Mouse (Mus musculus) midbrain, embryonic 15.5 days (tissue): ENCODE results near the gene Cfap126. TPM values are rescaled to one million over a fixed set of nuclear protein-coding genes. Genes with fewer than 3 reads are reported as not detected.

ENCODE experiments used
- ATAC-seq: fragments of 200-750 bp; cut with Nextera tagmentation; replicated peaks from 2 replicates; pipeline ENCODE4 v1.8.0; 2017; ENCODE audit warnings: moderate TSS enrichment
- H3K27ac ChIP-seq: fragments of 300-500 bp; sonication (generic); 2 replicates; pipeline ENCODE4 v1.5.1; 2015; ENCODE audit warnings: mild to moderate bottlenecking, inconsistent platforms
- H3K27me3 ChIP-seq: fragments of 300-500 bp; sonication (generic); replicated peaks from 2 replicates; pipeline ENCODE4 v1.6.1; 2015; ENCODE audit warnings: inconsistent platforms
- H3K36me3 ChIP-seq: fragments of 300-500 bp; sonication (generic); replicated peaks from 2 replicates; pipeline ENCODE4 v1.6.1; 2015; ENCODE audit warnings: inconsistent platforms
- H3K4me1 ChIP-seq: fragments of 300-500 bp; sonication (generic); 2 replicates; pipeline ENCODE4 v1.6.1; 2015; ENCODE audit warnings: inconsistent platforms
- H3K4me2 ChIP-seq: fragments of 300-500 bp; sonication (generic); 2 replicates; pipeline ENCODE4 v1.6.1; 2015; ENCODE audit warnings: inconsistent platforms, mild to moderate bottlenecking, moderate library complexity
- H3K4me3 ChIP-seq: fragments of 300-500 bp; sonication (generic); 2 replicates; pipeline ENCODE4 v1.5.1; 2015; ENCODE audit warnings: mild to moderate bottlenecking, inconsistent platforms
- H3K9ac ChIP-seq: fragments of 300-500 bp; sonication (generic); 2 replicates; pipeline ENCODE4 v1.6.1; 2015; ENCODE audit warnings: mild to moderate bottlenecking, inconsistent platforms
- H3K9me3 ChIP-seq: fragments of 300-500 bp; sonication (generic); 2 replicates; pipeline ENCODE4 v1.6.1; 2016; ENCODE audit warnings: inconsistent platforms
- WGBS: fragments of 180-500 bp; shearing (Covaris S2); methylation state at CpG from one replicate; pipeline ENCODE4 v1.1.7; 2015; ENCODE audit warnings: mixed read lengths; 5-methylcytosine and 5-hydroxymethylcytosine counted together
- polyA plus RNA-seq: library from polyadenylated mRNA; unstranded; fragments of >200 nt; fragmentation: Nextera tagmentation; extraction: Ambion mirVana; gene quantifications from 2 replicates; pipeline ENCODE4 v1.2.1, GENCODE M21; 2015

Gene Cfap126
- polyA plus RNA-seq, 1 experiment from 2014 or later: 6.5 TPM

DNA sequence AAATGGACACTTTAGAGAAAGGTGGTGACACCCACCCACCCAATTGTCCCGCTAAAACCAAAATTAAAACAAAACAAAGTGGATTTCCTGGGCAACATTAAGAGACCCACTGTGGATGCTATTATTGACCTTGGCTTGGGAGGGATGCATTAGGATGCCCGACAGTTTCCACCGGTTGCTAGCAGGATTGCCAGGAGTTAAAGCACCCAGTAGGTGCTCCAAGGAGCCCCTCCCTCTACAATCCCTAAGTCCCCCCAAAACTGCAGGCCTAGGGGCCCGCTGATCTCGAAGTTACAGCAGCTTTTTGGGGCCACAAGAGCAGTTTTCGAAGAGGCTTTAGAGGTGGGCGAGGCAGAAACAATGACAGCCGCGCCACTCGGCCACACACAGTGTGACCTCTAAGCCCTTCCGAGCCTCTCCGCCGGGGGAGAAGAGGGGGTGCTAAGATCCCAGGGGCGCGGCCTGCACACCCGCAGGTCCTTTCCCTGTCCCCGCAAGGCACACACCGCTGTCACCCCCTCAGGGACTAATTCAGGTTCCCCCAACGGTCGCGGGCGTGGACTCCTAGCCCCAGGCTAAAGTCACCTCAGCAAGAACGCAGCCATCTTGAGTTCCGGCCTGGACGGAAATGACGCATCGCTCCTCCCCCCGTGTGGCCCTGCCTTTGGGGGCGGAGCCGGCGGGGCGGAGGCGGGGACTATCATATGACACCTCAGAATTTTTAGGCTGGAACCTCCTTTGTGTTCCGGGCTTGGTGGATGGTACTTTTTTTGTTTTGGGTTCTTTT lies 36.4 kb downstream of the Cfap126 start, which contains the start of the genes Sdhc and Mpz:
TSS of gene Sdhc (minus strand) at position 630 of the 787 bp plus-strand sequence.
TSS of gene Mpz (plus strand) at position 738 of the 787 bp plus-strand sequence.
- ATAC-seq: peak; percentile 98
- Histone ChIP-seq H3K36me3 (no peaks in the 10 kb centered on the region), H3K9ac (peak within 1 kb of the TSS; percentile 84), H3K4me3 (peak within 1 kb of the TSS; percentile 83), H3K27ac (peak within 1 kb of the TSS; percentile 85), H3K4me1 (peaks cover 22% of the 10 kb centered on the region), H3K4me2 (peak within 1 kb of the TSS; percentile 86), H3K27me3 (no peaks in the 10 kb centered on the region; the same call in 1 of the 2 replicates), H3K9me3 (no peaks in the 10 kb centered on the region)
- under 1% methylated on average over 34 of the region's 34 CpGs for WGBS

DNA sequence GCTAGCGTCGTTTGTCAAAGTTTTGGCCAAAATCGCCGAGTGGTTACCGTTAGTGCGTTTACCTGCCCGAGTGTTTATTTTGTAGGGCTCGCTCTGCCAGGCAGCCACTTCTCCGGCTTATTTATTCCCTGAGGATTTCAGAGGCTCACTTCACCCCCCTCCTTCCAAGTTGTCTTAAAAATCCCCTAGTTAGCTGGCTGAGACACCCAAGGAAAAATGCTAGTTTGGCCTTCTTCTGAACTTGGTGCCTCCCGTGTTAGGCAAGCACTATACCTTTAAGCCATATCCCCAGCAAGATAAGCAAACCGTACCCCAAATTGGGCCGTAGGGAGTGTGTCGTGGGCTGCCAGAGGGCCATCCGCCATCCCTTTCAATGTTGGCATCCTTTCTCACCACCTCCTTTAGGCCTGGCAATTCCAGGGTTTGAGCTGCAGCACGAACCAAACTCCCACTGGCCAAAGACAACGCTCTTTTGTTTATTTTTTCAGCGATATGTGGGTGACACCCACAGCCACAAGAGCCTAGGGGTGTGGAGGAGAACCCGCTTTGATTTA lies 37.2 kb downstream of the Cfap126 start:
- H3K9me3 ChIP-seq: no peaks in the 10 kb centered on the region
- peak overlapping the region; percentile 83 for H3K4me3 ChIP-seq
- peak overlapping the region; percentile 86 for H3K4me2 ChIP-seq
- H3K9ac ChIP-seq: peak overlapping the region; percentile 84
- peak overlapping the region; percentile 85 for H3K27ac ChIP-seq
- no peaks in the 10 kb centered on the region; the same call in 1 of the 2 replicates for H3K27me3 ChIP-seq
- H3K4me1 ChIP-seq: peaks cover 22% of the 10 kb centered on the region
- no peaks in the 10 kb centered on the region for H3K36me3 ChIP-seq
- 7% methylated on average over 18 of the region's 18 CpGs for WGBS
- ATAC-seq: peak; percentile 62

DNA sequence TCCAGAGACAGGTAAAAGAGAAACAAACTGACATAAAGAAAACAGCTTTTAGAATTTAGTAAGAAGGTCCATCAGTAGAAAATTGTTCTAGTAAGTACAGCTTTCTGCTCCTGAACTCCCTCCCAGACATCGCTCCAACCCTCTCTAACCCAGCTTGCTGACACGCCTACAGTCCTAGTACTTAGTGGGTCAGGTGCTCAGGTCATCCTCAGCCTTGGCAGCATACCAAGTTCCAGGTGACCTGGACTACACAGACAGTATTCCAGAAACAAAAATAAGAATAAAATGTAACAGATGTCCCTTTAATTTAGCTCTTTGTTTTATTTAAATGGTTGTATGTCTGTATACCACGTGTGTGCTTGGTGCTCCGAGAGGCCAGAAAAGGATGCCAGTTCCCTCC lies 38.2 kb downstream of the Cfap126 start:
- H3K4me3 ChIP-seq: no peak overlapping the region
- no peaks in the 10 kb centered on the region for H3K36me3 ChIP-seq
- H3K27me3 ChIP-seq: no peaks in the 10 kb centered on the region; the same call in 1 of the 2 replicates
- no peak overlapping the region for H3K4me2 ChIP-seq
- no peak overlapping the region for H3K9ac ChIP-seq
- H3K4me1 ChIP-seq: peaks cover 22% of the 10 kb centered on the region
- ATAC-seq: no peak
- H3K27ac ChIP-seq: no peak overlapping the region
- no peaks in the 10 kb centered on the region for H3K9me3 ChIP-seq
- 85% methylated on average over 4 of the region's 4 CpGs for WGBS

DNA sequence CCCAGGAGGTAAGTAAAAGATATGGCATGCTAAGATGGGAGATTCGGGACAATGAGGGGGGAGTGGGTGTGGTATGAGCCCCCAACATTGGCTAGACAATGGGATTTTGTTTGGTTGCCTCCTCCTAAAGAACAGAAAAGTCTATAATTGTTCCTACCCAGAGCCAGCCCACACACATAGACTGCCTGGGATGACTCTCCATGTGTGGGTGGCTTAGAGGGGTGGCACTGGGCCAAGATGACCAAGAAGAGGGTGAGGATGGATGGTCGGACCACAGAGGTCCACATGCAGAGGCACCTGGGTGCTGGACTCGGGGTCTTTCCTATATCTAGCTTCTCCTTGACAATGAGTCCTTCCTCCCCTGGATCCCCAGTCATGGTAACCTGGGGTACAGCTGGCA lies 42.9 kb downstream of the Cfap126 start:
- Histone ChIP-seq H3K36me3 (no peaks in the 10 kb centered on the region), H3K4me2 (no peak overlapping the region), H3K9ac (no peak overlapping the region), H3K9me3 (no peaks in the 10 kb centered on the region), H3K4me1 (no peaks in the 10 kb centered on the region), H3K27ac (no peak overlapping the region), H3K4me3 (no peak overlapping the region), H3K27me3 (peaks cover 22% of the 10 kb centered on the region)
- ATAC-seq: no peak
- 75% methylated on average over 3 of the region's 3 CpGs for WGBS

DNA sequence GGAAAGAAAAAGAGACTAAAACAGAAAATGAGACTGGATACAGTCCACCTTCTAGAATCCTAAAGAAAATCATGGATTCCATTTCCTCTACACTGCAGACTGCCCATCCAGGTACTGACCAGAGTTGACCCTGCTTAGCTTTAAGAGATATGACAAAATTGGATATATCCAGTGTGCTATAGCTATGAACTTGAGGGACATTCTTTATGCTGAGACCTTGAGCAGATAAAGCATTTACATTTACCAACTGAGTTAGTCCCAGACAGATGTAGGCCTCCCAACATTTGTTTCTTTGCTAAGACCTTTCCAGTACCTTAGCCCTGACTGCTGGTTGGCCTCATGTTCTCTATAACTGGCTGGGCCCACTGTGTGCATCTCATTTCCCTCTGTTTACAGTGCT lies 44.2 kb downstream of the Cfap126 start:
- Histone ChIP-seq H3K4me2 (no peak overlapping the region), H3K27me3 (peaks cover 22% of the 10 kb centered on the region)

DNA sequence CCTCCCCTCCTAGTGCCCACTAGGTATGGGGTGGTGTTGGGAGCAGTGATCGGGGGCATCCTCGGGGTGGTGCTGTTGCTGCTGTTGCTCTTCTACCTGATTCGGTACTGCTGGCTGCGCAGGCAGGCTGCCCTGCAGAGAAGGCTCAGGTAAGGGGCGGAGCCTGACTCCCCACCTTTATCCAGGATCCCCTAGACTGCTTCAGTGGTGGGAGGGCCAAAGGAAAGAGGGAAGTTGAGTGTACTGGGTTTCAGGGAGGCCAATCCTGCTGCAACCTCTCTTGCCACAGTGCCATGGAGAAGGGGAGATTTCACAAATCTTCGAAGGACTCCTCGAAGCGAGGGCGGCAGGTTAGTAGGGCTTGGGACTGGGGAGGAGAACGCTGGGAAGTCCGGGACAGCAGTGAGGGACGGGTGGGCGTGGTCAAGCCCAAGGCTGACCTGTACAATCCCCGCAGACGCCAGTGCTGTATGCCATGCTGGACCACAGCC lies 45.8 kb downstream of the Cfap126 start:
- Histone ChIP-seq H3K27me3 (peaks cover 22% of the 10 kb centered on the region), H3K27ac (no peak overlapping the region), H3K4me3 (peak overlapping the region; percentile 16; the same call in 1 of the 2 replicates), H3K36me3 (no peaks in the 10 kb centered on the region), H3K4me2 (peak overlapping the region; percentile 42), H3K9me3 (no peaks in the 10 kb centered on the region), H3K9ac (0 out of 2 replicates have a peak overlapping the region, but pooled peaks have one; percentile 2), H3K4me1 (no peaks in the 10 kb centered on the region)
- 3% methylated on average over 15 of the region's 15 CpGs for WGBS
- no peak for ATAC-seq

More for the DNA sequence above, 44.2 kb downstream of the Cfap126 start:
- no peaks in the 10 kb centered on the region for H3K9me3 ChIP-seq
- H3K36me3 ChIP-seq: no peaks in the 10 kb centered on the region
- ATAC-seq: no peak
- no peaks in the 10 kb centered on the region for H3K4me1 ChIP-seq
- no peak overlapping the region for H3K4me3 ChIP-seq
- H3K27ac ChIP-seq: no peak overlapping the region
- no peak overlapping the region for H3K9ac ChIP-seq

DNA sequence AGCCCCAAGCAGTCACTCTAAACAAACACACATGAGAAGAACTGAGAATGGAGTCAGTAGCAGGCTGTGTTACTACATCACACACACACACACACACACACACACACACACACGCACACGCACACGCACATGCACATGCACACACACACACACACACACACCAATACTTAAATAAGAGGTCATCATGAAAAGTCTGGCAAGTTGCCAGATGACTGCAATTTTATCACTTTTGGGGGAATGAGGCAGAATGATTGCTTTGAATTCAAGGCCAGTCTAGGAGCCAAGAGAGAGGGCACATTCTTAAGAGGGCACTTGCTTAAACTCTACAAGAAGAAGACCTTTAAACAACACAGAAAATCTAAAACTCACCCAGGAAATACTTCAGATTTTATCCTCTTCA lies 48.8 kb downstream of the Cfap126 start:
- Histone ChIP-seq H3K27me3 (peaks cover 22% of the 10 kb centered on the region), H3K4me2 (no peak overlapping the region), H3K9me3 (no peaks in the 10 kb centered on the region), H3K4me1 (no peaks in the 10 kb centered on the region), H3K4me3 (no peak overlapping the region), H3K36me3 (no peaks in the 10 kb centered on the region), H3K9ac (no peak overlapping the region), H3K27ac (no peak overlapping the region)
- WGBS: 84% methylated on average over 3 of the region's 3 CpGs
- no peak for ATAC-seq

DNA sequence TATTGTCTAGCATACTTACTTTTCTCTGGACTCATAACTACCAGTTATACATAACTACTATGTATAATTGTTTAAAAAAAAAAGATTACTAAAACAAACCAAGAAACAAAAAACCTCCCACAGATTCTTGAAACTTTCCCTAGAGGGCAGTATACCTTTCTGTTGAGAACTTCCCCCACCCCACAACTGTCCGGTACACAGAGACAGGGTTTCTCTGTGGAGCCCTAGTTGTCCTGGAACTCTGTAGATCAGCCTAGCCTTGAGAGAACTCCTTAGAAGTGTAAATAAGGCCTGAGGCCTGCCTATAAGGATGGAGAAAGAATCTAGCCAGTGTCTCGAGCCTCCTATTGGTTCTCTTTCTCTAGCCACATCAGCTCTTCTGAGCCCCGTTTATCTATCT lies 50.5 kb downstream of the Cfap126 start:
- H3K9me3 ChIP-seq: no peaks in the 10 kb centered on the region
- H3K9ac ChIP-seq: no peak overlapping the region
- no peak for ATAC-seq
- WGBS: 37% methylated on average over 3 of the region's 3 CpGs
- H3K4me3 ChIP-seq: no peak overlapping the region
- no peaks in the 10 kb centered on the region for H3K4me1 ChIP-seq
- H3K36me3 ChIP-seq: no peaks in the 10 kb centered on the region
- no peak overlapping the region for H3K4me2 ChIP-seq
- H3K27me3 ChIP-seq: peaks cover 10% of the 10 kb centered on the region
- H3K27ac ChIP-seq: no peak overlapping the region

DNA sequence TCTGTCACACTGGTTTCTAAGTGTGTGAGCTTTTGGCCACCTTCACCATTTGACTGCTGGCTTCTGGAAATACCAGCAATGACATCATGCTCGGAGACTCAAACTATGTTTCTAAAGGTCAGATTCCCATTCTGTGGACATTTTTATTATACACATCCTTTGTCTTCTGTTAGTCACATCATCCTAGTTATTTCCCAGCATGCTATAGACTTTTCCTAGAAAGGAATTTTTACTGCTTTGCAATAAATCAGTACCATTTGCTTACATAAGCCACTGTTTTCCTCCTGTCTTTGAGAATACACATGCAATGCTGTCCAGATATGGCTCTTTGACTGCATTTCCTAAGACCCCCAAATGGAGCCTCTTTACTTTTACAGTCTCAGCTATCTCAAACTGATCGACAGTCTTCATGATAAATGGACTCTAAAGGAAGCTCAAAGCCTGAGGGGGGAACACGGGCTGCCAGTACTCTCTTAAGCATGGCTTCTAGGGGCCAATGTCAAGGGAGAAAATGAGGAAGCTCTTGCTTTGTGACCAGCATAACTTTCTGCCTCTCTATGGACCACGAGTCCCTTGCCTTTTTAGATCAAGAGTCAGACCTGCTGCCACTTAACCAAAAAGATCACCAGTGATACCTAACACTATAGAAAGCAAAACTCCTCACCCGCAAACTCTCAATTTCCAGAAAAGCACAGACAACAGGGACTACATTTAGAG lies 52.1 kb downstream of the Cfap126 start:
- Histone ChIP-seq H3K4me2 (no peak overlapping the region), H3K4me1 (no peaks in the 10 kb centered on the region), H3K27me3 (no peaks in the 10 kb centered on the region), H3K4me3 (no peak overlapping the region), H3K9ac (no peak overlapping the region), H3K9me3 (no peaks in the 10 kb centered on the region), H3K27ac (no peak overlapping the region), H3K36me3 (no peaks in the 10 kb centered on the region)
- no peak for ATAC-seq
- WGBS: 81% methylated on average over 5 of the region's 5 CpGs

DNA sequence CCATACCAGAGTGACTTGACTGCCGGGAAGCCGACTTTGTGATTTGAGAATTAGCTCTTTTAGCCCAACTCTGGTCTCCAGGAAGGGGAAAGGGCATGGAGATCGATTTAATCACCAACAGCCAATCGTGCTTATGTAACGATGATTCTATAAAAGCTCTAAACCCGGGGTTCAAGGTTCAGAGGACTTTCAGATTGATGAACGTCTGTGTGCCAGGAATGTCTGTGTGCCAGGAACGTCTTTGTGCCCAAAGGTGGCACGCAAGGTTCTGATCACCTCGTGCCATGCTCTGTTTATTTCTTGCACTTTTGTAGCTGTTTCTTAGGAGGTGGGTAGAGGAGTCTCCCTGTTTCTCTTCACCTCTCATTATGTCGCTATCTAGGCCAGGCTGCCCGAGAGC lies 55.2 kb downstream of the Cfap126 start:
- no peak overlapping the region for H3K4me2 ChIP-seq
- H3K27ac ChIP-seq: no peak overlapping the region
- ATAC-seq: no peak
- H3K9me3 ChIP-seq: no peaks in the 10 kb centered on the region
- no peaks in the 10 kb centered on the region for H3K4me1 ChIP-seq
- H3K4me3 ChIP-seq: no peak overlapping the region
- no peak overlapping the region for H3K9ac ChIP-seq
- H3K36me3 ChIP-seq: no peaks in the 10 kb centered on the region
- no peaks in the 10 kb centered on the region for H3K27me3 ChIP-seq
- 88% methylated on average over 12 of the region's 12 CpGs for WGBS

DNA sequence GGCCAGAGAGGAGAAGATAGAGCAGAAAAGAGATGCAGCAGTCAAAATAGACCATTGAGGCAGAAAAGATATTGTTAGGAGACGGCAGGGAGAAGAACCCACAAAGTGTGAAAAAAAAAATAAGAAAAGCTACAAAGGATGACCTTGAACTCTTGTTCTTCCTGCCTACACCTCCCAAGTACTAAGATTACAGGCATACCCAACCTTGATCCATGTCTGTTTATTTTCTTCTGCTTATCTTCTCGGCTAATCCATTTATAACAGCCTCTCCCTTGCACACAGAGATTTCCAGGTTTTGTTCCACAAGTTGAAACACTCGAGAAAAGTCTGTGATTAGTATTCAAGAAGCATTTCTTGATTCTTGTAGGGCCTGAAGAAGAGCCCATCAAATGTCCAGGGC lies 56.2 kb downstream of the Cfap126 start:
- H3K4me3 ChIP-seq: no peak overlapping the region
- no peak overlapping the region for H3K4me2 ChIP-seq
- H3K9ac ChIP-seq: no peak overlapping the region
- 56% methylated on average over 3 of the region's 3 CpGs for WGBS
- no peak for ATAC-seq
- H3K27me3 ChIP-seq: no peaks in the 10 kb centered on the region
- H3K4me1 ChIP-seq: no peaks in the 10 kb centered on the region
- H3K36me3 ChIP-seq: no peaks in the 10 kb centered on the region
- H3K9me3 ChIP-seq: no peaks in the 10 kb centered on the region
- H3K27ac ChIP-seq: no peak overlapping the region

DNA sequence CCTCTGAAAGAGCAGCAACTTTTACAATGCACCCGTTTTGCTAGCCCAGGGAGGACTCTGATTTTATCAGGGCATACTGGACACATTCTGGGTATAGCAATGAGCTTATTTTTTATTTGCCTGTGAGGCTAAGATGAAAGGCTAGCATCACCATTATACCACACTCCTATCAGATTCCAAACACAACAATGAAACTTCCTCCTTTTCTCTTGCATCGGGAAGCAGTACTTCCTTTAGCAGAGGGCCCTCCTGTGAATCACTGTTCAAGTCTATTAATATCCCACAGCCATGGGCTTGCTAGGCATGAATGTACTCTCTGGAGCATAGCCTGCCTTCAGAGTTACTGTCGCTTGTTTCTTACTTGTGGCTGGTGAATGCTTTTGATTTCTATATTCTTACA lies 57.4 kb downstream of the Cfap126 start:
- no peak for ATAC-seq
- no peak overlapping the region for H3K4me2 ChIP-seq
- H3K9ac ChIP-seq: no peak overlapping the region
- H3K4me1 ChIP-seq: no peaks in the 10 kb centered on the region
- no peaks in the 10 kb centered on the region for H3K36me3 ChIP-seq
- no peak overlapping the region for H3K4me3 ChIP-seq
- no peaks in the 10 kb centered on the region for H3K27me3 ChIP-seq
- H3K9me3 ChIP-seq: no peaks in the 10 kb centered on the region
- 63% methylated on average over 3 of the region's 3 CpGs for WGBS
- no peak overlapping the region for H3K27ac ChIP-seq
